Mouse (Mus musculus): ENCODE measurements at regions not wholly inside any gene's neighbourhood (a gene's known extent, or its start where the extent isn't known, plus 50 kb on each side); places are given as distances from the start of the nearest gene placed in this dataset.

DNA sequence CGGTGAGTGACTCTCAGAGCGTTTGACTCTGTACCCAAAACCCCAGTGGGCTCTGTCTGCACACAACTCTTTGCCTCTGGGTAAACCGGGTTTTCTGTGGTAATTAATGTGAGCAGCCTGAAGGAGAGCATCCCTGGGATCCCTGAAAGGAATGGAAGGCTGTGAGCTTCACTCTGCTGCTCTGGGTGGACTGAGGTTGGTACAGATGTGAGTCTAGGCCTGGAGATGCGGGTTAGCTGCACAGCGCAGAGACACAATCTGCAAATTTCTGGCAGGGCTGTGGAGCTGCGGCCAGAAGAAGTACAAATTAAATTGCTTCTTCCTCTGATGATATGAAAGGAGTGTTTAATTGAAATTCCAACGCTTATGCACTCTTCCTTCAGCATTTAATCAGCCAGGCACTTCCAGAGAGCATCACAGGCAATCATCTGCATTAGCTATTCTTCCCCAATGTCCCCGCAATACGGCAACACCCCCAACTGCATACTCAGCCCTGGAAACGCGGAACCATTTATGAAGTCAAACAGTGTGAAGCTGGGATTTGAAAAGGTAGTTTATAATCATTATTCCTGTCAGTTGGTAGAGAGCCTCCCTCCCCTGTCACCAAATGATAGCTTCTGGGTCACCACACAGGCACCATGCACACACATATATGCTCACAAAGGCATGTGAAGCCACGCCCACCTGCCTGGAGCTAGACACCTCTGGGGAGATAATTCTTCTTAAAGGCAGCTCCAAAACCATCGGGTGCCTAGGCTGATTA, 185.5 kb upstream of the Afdn start:
- no peak for TF ChIP-seq GATA1 (IDR thresholded peaks at IDR 0.05; ENCODE audit: borderline replicate concordance, low read length)
- no peak for TF ChIP-seq FLI1 (IDR thresholded peaks at IDR 0.05; ENCODE audit: low read length)

All from megakaryocyte, embryonic 14.5 days (primary cell).